Mouse (Mus musculus): Measurements from ENCODE around the gene Aspn. TPM values are rescaled to one million over a fixed set of nuclear protein-coding genes. Genes with fewer than 3 reads are reported as not detected.

Gene Aspn
- polyA plus RNA-seq, 1 experiment from 2014 or later: 17.2 TPM

DNA sequence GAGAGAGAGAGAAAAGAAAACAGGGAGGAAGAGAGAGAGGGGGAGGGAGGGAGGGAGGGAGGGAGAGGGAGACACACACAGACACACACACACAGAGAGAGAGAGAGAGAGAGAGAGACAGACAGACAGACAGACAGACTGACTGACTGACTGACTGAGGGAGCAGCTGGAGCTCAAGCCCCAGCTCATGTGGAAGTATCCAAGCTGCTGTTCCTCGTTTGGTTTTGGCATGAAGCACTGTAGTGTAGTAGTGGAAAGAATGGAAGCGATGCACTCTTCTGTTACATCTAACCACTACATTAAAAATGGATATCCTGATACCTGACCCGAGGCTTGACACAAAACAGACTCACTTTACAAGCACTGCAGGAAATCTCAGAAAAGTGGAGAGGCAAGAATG is 1.4 kb downstream of the Aspn start:
- Histone ChIP-seq H3K9me3 (ENCODE audit: control insufficient read depth, low read length) (no peaks in the 10 kb centered on the region), H3K27me3 (replicated peaks; ENCODE audit: control insufficient read depth, insufficient read depth, low read length) (no peaks in the 10 kb centered on the region), H3K36me3 (ENCODE audit: control insufficient read depth, insufficient read depth, low read length) (no peaks in the 10 kb centered on the region), H3K27ac (ENCODE audit: low read depth) (peak overlapping the region; percentile 87), H3K4me3 (ENCODE audit: low read depth, low read length) (no peak overlapping the region), H3K9ac (ENCODE audit: low read length) (no peak overlapping the region), H3K4me2 (ENCODE audit: low read length) (peak overlapping the region; percentile 21), H3K4me1 (replicated peaks; ENCODE audit: control insufficient read depth, insufficient read depth, low read length) (peaks cover 5% of the 10 kb centered on the region; the same call in 1 of the 2 replicates)
- WGBS: 24% methylated on average over 3 of the region's 3 CpGs
- peak; percentile 89 for ATAC-seq (replicated peaks; ENCODE audit: low FRiP score, low TSS enrichment, low read depth)
- DNase-seq (ENCODE audit: low spot score): no peak

DNA sequence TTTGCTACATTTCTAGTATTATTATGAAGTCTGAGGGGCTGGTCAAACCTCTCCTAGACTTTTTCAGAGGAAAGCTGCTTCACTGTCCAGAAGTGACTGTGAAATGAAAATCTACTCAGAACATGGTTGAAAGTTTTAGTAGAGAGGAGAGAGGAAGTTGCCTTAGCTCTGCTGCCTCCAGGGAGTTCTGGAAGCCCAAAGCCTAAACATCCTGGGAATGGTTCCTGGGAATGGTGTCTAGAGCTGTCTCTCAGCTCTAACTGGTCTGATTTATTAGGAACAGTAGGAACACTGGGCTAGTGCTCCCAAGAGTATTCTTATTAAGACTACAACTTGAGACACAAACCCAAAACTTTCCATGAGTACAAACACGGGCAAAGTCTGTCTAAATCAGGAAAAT is 2.3 kb downstream of the Aspn start:
- Histone ChIP-seq H3K4me2 (ENCODE audit: low read length) (peak overlapping the region; percentile 21; the same call in 1 of the 2 replicates), H3K4me1 (replicated peaks; ENCODE audit: control insufficient read depth, insufficient read depth, low read length) (peaks cover 5% of the 10 kb centered on the region; the same call in 1 of the 2 replicates), H3K27me3 (replicated peaks; ENCODE audit: control insufficient read depth, insufficient read depth, low read length) (no peaks in the 10 kb centered on the region), H3K9me3 (ENCODE audit: control insufficient read depth, low read length) (no peaks in the 10 kb centered on the region), H3K36me3 (ENCODE audit: control insufficient read depth, insufficient read depth, low read length) (no peaks in the 10 kb centered on the region), H3K4me3 (ENCODE audit: low read depth, low read length) (no peak overlapping the region), H3K27ac (ENCODE audit: low read depth) (peak overlapping the region; percentile 87), H3K9ac (ENCODE audit: low read length) (no peak overlapping the region)
- WGBS: 49% methylated on average over 1 of the region's 1 CpGs
- DNase-seq (ENCODE audit: low spot score) (no peak), ATAC-seq (replicated peaks; ENCODE audit: low FRiP score, low TSS enrichment, low read depth) (no peak)

DNA sequence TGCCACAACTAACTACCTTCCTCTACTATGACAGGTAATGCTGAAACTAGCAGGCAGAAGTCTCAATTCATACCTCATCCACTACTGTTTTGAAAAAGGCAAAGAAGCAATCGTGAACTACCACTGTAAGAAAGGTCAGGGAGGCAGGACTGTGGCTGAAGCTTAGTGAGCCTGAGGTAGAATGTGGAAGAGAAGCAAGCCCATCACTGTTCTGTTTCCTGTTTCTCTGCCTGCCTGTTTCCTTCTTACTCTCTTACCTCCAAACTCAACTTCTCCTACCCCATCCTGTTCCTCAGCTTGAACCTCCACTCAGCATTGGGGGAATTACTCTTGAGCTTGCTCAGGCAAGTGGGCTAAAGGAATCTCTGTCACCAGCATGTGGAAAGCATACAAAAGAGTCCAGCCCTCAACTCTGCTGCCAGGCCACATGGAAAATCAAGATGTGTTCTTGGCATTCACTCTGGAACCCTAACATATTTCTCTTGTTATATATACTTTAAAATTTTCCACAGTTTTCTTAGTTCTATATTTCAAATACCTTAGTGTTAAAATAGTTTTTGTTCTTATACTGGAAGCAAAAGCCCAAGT is 3.4 kb downstream of the Aspn start:
- H3K36me3 ChIP-seq (ENCODE audit: control insufficient read depth, insufficient read depth, low read length): no peaks in the 10 kb centered on the region
- peaks cover 5% of the 10 kb centered on the region; the same call in 1 of the 2 replicates for H3K4me1 ChIP-seq (replicated peaks; ENCODE audit: control insufficient read depth, insufficient read depth, low read length)
- H3K4me3 ChIP-seq (ENCODE audit: low read depth, low read length): no peak overlapping the region
- no peak overlapping the region for H3K4me2 ChIP-seq (ENCODE audit: low read length)
- H3K9me3 ChIP-seq (ENCODE audit: control insufficient read depth, low read length): no peaks in the 10 kb centered on the region
- H3K27me3 ChIP-seq (replicated peaks; ENCODE audit: control insufficient read depth, insufficient read depth, low read length): no peaks in the 10 kb centered on the region
- DNase-seq (ENCODE audit: low spot score) (no peak), ATAC-seq (replicated peaks; ENCODE audit: low FRiP score, low TSS enrichment, low read depth) (no peak)
- peak overlapping the region; percentile 87 for H3K27ac ChIP-seq (ENCODE audit: low read depth)
- no peak overlapping the region for H3K9ac ChIP-seq (ENCODE audit: low read length)
- WGBS: 62% methylated on average over 1 of the region's 1 CpGs

DNA sequence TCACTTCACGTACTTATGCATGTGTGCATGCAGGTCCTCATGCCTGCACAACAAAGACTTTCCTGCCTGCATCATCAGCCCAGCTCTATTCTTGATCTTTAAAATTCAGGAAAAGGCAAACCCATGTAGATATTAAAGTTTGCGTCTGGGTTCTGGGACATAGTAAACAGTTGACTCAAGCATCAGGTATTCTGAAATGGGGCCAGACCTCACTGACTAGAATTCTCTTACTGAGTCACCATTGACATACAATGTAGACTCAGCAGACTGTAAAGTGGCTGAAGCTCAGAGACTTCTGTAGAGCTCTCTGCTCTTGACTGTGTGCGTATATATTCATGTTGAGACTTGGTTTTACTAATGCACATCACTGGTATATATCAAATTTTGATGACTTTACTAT is 5.4 kb downstream of the Aspn start:
- H3K9me3 ChIP-seq (ENCODE audit: control insufficient read depth, low read length): no peaks in the 10 kb centered on the region
- no peaks in the 10 kb centered on the region for H3K36me3 ChIP-seq (ENCODE audit: control insufficient read depth, insufficient read depth, low read length)
- ATAC-seq (replicated peaks; ENCODE audit: low FRiP score, low TSS enrichment, low read depth): no peak
- H3K4me1 ChIP-seq (replicated peaks; ENCODE audit: control insufficient read depth, insufficient read depth, low read length): peaks cover 5% of the 10 kb centered on the region; the same call in 1 of the 2 replicates
- DNase-seq (ENCODE audit: low spot score): no peak
- no peaks in the 10 kb centered on the region for H3K27me3 ChIP-seq (replicated peaks; ENCODE audit: control insufficient read depth, insufficient read depth, low read length)
- WGBS: 89% methylated on average over 3 of the region's 3 CpGs
- H3K27ac ChIP-seq (ENCODE audit: low read depth): no peak overlapping the region
- no peak overlapping the region for H3K9ac ChIP-seq (ENCODE audit: low read length)
- H3K4me3 ChIP-seq (ENCODE audit: low read depth, low read length): no peak overlapping the region
- no peak overlapping the region for H3K4me2 ChIP-seq (ENCODE audit: low read length)

DNA sequence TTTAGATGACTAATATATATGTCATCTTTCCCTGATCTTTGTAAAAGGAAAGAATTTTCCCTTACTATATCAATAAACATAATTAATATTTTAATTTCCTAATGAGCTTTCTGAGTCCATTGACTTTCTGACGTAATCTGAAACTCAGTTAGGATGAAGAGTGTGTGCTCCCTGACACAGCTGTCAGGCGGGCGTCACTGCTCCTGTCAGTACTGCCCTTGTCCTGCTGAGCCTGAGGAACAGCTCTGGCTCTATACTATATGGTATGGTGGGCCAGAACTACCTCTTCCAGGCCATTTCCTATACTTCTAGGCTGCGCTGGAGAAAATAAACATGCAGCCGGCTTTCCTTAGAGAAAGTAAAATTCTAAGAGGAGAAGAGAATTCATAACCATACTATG is 10.3 kb downstream of the Aspn start:
- Histone ChIP-seq H3K27ac (ENCODE audit: low read depth) (no peak overlapping the region), H3K4me2 (ENCODE audit: low read length) (no peak overlapping the region), H3K36me3 (ENCODE audit: control insufficient read depth, insufficient read depth, low read length) (no peaks in the 10 kb centered on the region), H3K27me3 (replicated peaks; ENCODE audit: control insufficient read depth, insufficient read depth, low read length) (no peaks in the 10 kb centered on the region), H3K9me3 (ENCODE audit: control insufficient read depth, low read length) (no peaks in the 10 kb centered on the region), H3K4me1 (replicated peaks; ENCODE audit: control insufficient read depth, insufficient read depth, low read length) (no peaks in the 10 kb centered on the region), H3K9ac (ENCODE audit: low read length) (no peak overlapping the region), H3K4me3 (ENCODE audit: low read depth, low read length) (no peak overlapping the region)
- DNase-seq (ENCODE audit: low spot score): no peak
- no peak for ATAC-seq (replicated peaks; ENCODE audit: low FRiP score, low TSS enrichment, low read depth)
- WGBS: 85% methylated on average over 5 of the region's 5 CpGs

DNA sequence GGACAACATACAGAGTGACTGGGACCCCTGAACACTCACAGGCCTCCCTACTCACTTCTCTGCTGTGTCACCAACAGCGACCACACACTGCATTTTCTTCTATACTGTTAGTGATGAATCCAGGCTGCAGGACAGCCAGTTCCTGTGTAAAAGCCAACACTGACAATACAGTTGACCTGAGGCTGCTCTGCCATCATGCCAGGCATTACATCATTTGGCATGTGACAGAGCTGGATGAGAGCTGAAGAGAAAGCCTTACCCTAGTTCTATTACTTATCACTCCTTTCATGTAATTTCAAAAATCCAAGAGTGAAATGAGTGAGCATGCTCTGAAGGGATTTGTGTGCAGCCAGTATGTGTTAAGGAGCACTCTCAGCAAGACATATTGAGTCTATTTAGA is 12.0 kb downstream of the Aspn start:
- Histone ChIP-seq H3K9me3 (ENCODE audit: control insufficient read depth, low read length) (no peaks in the 10 kb centered on the region), H3K9ac (ENCODE audit: low read length) (no peak overlapping the region), H3K36me3 (ENCODE audit: control insufficient read depth, insufficient read depth, low read length) (no peaks in the 10 kb centered on the region), H3K27me3 (replicated peaks; ENCODE audit: control insufficient read depth, insufficient read depth, low read length) (no peaks in the 10 kb centered on the region), H3K4me3 (ENCODE audit: low read depth, low read length) (no peak overlapping the region), H3K4me2 (ENCODE audit: low read length) (no peak overlapping the region), H3K27ac (ENCODE audit: low read depth) (no peak overlapping the region), H3K4me1 (replicated peaks; ENCODE audit: control insufficient read depth, insufficient read depth, low read length) (no peaks in the 10 kb centered on the region)
- 74% methylated on average over 1 of the region's 1 CpGs for WGBS
- DNase-seq (ENCODE audit: low spot score): no peak
- ATAC-seq (replicated peaks; ENCODE audit: low FRiP score, low TSS enrichment, low read depth): no peak

DNA sequence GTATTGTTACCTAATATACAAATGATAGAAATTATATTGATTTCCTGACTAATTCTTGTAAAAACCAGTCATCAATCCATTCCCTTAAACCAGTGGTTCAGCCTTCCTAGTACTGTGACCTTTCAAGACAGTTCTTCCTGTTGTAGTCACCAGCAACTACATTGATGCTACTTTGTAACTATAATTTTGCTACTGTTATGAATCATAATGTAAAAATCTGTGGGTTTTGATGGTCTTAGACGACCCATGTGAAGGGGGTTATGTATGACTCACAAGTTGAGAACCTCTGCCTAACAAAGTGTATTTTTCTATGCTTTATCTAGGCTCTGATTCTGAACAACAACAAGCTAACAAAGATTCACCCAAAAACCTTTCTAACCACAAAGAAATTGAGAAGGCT is 12.7 kb downstream of the Aspn start:
- H3K27me3 ChIP-seq (replicated peaks; ENCODE audit: control insufficient read depth, insufficient read depth, low read length): no peaks in the 10 kb centered on the region
- DNase-seq (ENCODE audit: low spot score): no peak
- no peak for ATAC-seq (replicated peaks; ENCODE audit: low FRiP score, low TSS enrichment, low read depth)

DNA sequence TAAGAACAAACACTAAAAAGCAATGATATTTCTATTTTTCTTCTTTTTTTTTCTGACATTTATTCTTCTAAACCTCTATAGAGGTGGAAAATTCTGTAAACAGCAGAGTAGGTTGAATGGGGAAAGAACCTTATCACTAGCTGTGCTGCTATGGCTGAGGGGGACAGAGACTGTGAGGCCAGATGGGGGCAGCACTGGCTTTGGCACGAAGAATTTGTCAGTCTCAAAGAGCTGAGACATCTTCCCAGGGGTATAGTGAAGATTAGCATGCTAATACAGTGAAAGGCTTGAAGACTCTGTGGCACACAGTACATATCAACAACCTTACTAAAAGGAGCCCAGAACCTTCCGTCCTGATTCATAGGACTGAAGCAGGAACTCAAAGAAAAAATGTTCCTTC is 14.9 kb downstream of the Aspn start:
- H3K4me3 ChIP-seq (ENCODE audit: low read depth, low read length): no peak overlapping the region
- H3K27ac ChIP-seq (ENCODE audit: low read depth): no peak overlapping the region
- no peaks in the 10 kb centered on the region for H3K4me1 ChIP-seq (replicated peaks; ENCODE audit: control insufficient read depth, insufficient read depth, low read length)
- H3K9ac ChIP-seq (ENCODE audit: low read length): no peak overlapping the region
- 42% methylated on average over 2 of the region's 2 CpGs for WGBS
- H3K9me3 ChIP-seq (ENCODE audit: control insufficient read depth, low read length): no peaks in the 10 kb centered on the region
- no peaks in the 10 kb centered on the region for H3K36me3 ChIP-seq (ENCODE audit: control insufficient read depth, insufficient read depth, low read length)
- H3K27me3 ChIP-seq (replicated peaks; ENCODE audit: control insufficient read depth, insufficient read depth, low read length): no peaks in the 10 kb centered on the region
- H3K4me2 ChIP-seq (ENCODE audit: low read length): no peak overlapping the region
- ATAC-seq (replicated peaks; ENCODE audit: low FRiP score, low TSS enrichment, low read depth) (no peak), DNase-seq (ENCODE audit: low spot score) (no peak)

More for the DNA sequence above, 12.7 kb downstream of the Aspn start:
- H3K4me3 ChIP-seq (ENCODE audit: low read depth, low read length): no peak overlapping the region
- no peak overlapping the region for H3K9ac ChIP-seq (ENCODE audit: low read length)
- H3K36me3 ChIP-seq (ENCODE audit: control insufficient read depth, insufficient read depth, low read length): no peaks in the 10 kb centered on the region
- no peaks in the 10 kb centered on the region for H3K4me1 ChIP-seq (replicated peaks; ENCODE audit: control insufficient read depth, insufficient read depth, low read length)
- WGBS: 63% methylated on average over 1 of the region's 1 CpGs
- H3K4me2 ChIP-seq (ENCODE audit: low read length): no peak overlapping the region
- H3K27ac ChIP-seq (ENCODE audit: low read depth): no peak overlapping the region
- H3K9me3 ChIP-seq (ENCODE audit: control insufficient read depth, low read length): no peaks in the 10 kb centered on the region

DNA sequence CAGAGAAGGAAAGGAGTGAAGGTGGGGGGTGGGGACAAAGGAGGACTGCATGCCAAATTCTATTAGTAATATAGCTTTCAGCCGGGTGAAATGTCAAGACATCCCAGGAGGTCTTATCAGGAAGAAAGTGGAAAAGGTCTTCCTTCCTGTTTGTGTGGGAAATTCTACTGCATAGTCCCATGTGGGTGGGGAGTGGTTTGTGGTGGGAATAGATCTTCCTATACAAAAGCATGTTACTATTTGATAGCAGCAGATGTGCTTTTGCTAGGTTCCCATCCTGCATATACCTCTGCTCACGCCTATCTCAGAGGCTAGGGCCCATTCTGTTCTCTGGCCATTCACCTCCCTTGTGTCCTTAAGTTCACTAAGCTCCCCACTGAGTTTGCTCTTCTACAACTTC is 16.6 kb downstream of the Aspn start:
- no peak overlapping the region for H3K27ac ChIP-seq (ENCODE audit: low read depth)
- 72% methylated on average over 2 of the region's 2 CpGs for WGBS
- H3K9ac ChIP-seq (ENCODE audit: low read length): no peak overlapping the region
- ATAC-seq (replicated peaks; ENCODE audit: low FRiP score, low TSS enrichment, low read depth) (no peak), DNase-seq (ENCODE audit: low spot score) (no peak)
- H3K27me3 ChIP-seq (replicated peaks; ENCODE audit: control insufficient read depth, insufficient read depth, low read length): no peaks in the 10 kb centered on the region
- no peaks in the 10 kb centered on the region for H3K4me1 ChIP-seq (replicated peaks; ENCODE audit: control insufficient read depth, insufficient read depth, low read length)
- H3K9me3 ChIP-seq (ENCODE audit: control insufficient read depth, low read length): no peaks in the 10 kb centered on the region
- no peaks in the 10 kb centered on the region for H3K36me3 ChIP-seq (ENCODE audit: control insufficient read depth, insufficient read depth, low read length)
- H3K4me3 ChIP-seq (ENCODE audit: low read depth, low read length): no peak overlapping the region
- no peak overlapping the region for H3K4me2 ChIP-seq (ENCODE audit: low read length)
